Mouse (Mus musculus): ENCODE results near the gene 6030468B19Rik. TPM values are rescaled to one million over a fixed set of nuclear protein-coding genes. Genes with fewer than 3 reads are reported as not detected.

Gene 6030468B19Rik
- total and polyA plus RNA-seq, 3 experiments = 0.16 TPM; not detected in 2

GRCm38 (mm10) chr11:117768725-117769682 is 28.5 kb upstream of the 6030468B19Rik start:
- intact Hi-C loops (cut with DNase I) = no loop called here
- no peaks in the 10 kb centered on the region for H3K4me1 ChIP-seq (ENCODE audit: control insufficient read depth, insufficient read depth, low read length)
- TF ChIP-seq EP300 (IDR thresholded peaks at IDR 0.05; ENCODE audit: insufficient read depth, low read depth, low read length) (no peak), POLR2A (IDR thresholded peaks at IDR 0.05; ENCODE audit: insufficient read depth, low read depth, low read length) (no peak), CTCF (IDR thresholded peaks at IDR 0.05) (no peak)
- H3K27me3 ChIP-seq (ENCODE audit: control insufficient read depth, insufficient read depth, low read length) = no peaks in the 10 kb centered on the region
- no peak overlapping the region for H3K9ac ChIP-seq (ENCODE audit: low read depth, low read length)
- no peaks in the 10 kb centered on the region for H3K79me2 ChIP-seq (replicated peaks; ENCODE audit: control insufficient read depth, insufficient read depth, low read length)
- H3K4me3 ChIP-seq = no peak overlapping the region
- no peak for DNase-seq
- no peak overlapping the region for H3K27ac ChIP-seq
- H3K36me3 ChIP-seq (ENCODE audit: control insufficient read depth, insufficient read depth, low read length) = no peaks in the 10 kb centered on the region
- 57% methylated on average over 20 of the region's 20 CpGs for WGBS

DNA sequence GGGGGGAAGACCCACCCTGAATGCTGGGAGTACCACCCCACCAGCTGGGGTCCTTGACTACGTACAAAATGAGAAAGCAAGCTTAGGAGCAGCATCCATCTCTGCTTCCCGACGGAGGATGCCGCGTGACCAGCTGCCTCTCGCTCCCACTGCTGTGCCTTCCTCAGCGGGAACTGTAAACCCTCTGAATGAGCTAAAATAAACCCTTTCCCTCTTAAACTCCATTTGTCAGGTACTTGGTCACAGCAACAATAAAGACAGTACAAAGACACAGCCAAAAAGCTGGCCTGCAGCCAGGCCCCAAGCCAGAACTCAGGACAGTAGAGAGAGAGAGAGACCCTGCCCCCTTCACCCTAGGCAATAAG is 27.8 kb upstream of the 6030468B19Rik start:
- TF ChIP-seq POLR2A (IDR thresholded peaks at IDR 0.05; ENCODE audit: insufficient read depth, low read depth, low read length) = no peak
- no peak for TF ChIP-seq EP300 (IDR thresholded peaks at IDR 0.05; ENCODE audit: insufficient read depth, low read depth, low read length)
- no peak for TF ChIP-seq CTCF (IDR thresholded peaks at IDR 0.05)
- H3K27ac ChIP-seq = no peak overlapping the region
- H3K4me3 ChIP-seq = no peak overlapping the region
- intact Hi-C loops (cut with DNase I) = no loop called here
- H3K9ac ChIP-seq (ENCODE audit: low read depth, low read length) = no peak overlapping the region
- DNase-seq = no peak
- no peaks in the 10 kb centered on the region for H3K36me3 ChIP-seq (ENCODE audit: control insufficient read depth, insufficient read depth, low read length)
- no peaks in the 10 kb centered on the region for H3K79me2 ChIP-seq (replicated peaks; ENCODE audit: control insufficient read depth, insufficient read depth, low read length)
- H3K4me1 ChIP-seq (ENCODE audit: control insufficient read depth, insufficient read depth, low read length) = no peaks in the 10 kb centered on the region
- WGBS = 90% methylated on average over 7 of the region's 7 CpGs
- H3K27me3 ChIP-seq (ENCODE audit: control insufficient read depth, insufficient read depth, low read length) = no peaks in the 10 kb centered on the region

DNA sequence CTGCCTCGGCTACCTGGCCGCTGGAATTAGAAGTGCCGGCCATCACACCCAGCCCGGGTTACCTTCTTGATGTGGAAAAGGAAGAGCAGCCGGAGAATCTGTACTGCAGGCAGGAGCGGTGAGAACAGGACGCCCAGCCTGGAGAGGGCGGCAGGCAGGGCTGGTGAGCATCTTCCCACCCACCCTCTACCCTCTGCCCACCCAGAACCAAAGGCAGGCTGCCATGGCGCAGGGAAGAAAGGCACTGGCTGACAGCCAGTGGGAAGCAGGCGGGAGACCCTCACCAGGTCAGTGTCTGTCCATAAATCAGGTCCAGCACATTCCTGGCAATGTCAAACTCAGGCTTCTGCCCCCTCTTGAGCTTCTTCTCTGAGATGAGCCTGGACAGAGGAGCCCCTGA is 27.1 kb upstream of the 6030468B19Rik start:
- no peaks in the 10 kb centered on the region for H3K27me3 ChIP-seq (ENCODE audit: control insufficient read depth, insufficient read depth, low read length)
- TF ChIP-seq CTCF (IDR thresholded peaks at IDR 0.05) (no peak), POLR2A (IDR thresholded peaks at IDR 0.05; ENCODE audit: insufficient read depth, low read depth, low read length) (no peak), EP300 (IDR thresholded peaks at IDR 0.05; ENCODE audit: insufficient read depth, low read depth, low read length) (no peak)
- H3K4me1 ChIP-seq (ENCODE audit: control insufficient read depth, insufficient read depth, low read length) = no peaks in the 10 kb centered on the region
- H3K27ac ChIP-seq = no peak overlapping the region
- H3K79me2 ChIP-seq (replicated peaks; ENCODE audit: control insufficient read depth, insufficient read depth, low read length) = no peaks in the 10 kb centered on the region
- 92% methylated on average over 10 of the region's 10 CpGs for WGBS
- no peak overlapping the region for H3K4me3 ChIP-seq
- intact Hi-C loops (cut with DNase I) = no loop called here
- H3K9ac ChIP-seq (ENCODE audit: low read depth, low read length) = no peak overlapping the region
- H3K36me3 ChIP-seq (ENCODE audit: control insufficient read depth, insufficient read depth, low read length) = no peaks in the 10 kb centered on the region
- no peak for DNase-seq

- H3K27ac ChIP-seq = no peak overlapping the region
- intact Hi-C loops (cut with DNase I) = no loop called here
- TF ChIP-seq EP300 (IDR thresholded peaks at IDR 0.05; ENCODE audit: insufficient read depth, low read depth, low read length) (no peak), POLR2A (IDR thresholded peaks at IDR 0.05; ENCODE audit: insufficient read depth, low read depth, low read length) (no peak), CTCF (IDR thresholded peaks at IDR 0.05) (no peak)
- H3K79me2 ChIP-seq (replicated peaks; ENCODE audit: control insufficient read depth, insufficient read depth, low read length) = no peaks in the 10 kb centered on the region
- 82% methylated on average over 7 of the region's 7 CpGs for WGBS
- H3K36me3 ChIP-seq (ENCODE audit: control insufficient read depth, insufficient read depth, low read length) = no peaks in the 10 kb centered on the region
- no peak overlapping the region for H3K4me3 ChIP-seq
- no peaks in the 10 kb centered on the region for H3K4me1 ChIP-seq (ENCODE audit: control insufficient read depth, insufficient read depth, low read length)
- no peak overlapping the region for H3K9ac ChIP-seq (ENCODE audit: low read depth, low read length)
- H3K27me3 ChIP-seq (ENCODE audit: control insufficient read depth, insufficient read depth, low read length) = no peaks in the 10 kb centered on the region
- no peak for DNase-seq
Measured at GRCm38 (mm10) chr11:117772352-117772751, 25.1 kb upstream of the 6030468B19Rik start.

- TF ChIP-seq POLR2A (IDR thresholded peaks at IDR 0.05; ENCODE audit: insufficient read depth, low read depth, low read length) = no peak
- no peak for TF ChIP-seq CTCF (IDR thresholded peaks at IDR 0.05)
- no peak for TF ChIP-seq EP300 (IDR thresholded peaks at IDR 0.05; ENCODE audit: insufficient read depth, low read depth, low read length)
- H3K36me3 ChIP-seq (ENCODE audit: control insufficient read depth, insufficient read depth, low read length) = no peaks in the 10 kb centered on the region
- WGBS = 75% methylated on average over 10 of the region's 10 CpGs
- H3K4me3 ChIP-seq = no peak overlapping the region
- no peaks in the 10 kb centered on the region for H3K79me2 ChIP-seq (replicated peaks; ENCODE audit: control insufficient read depth, insufficient read depth, low read length)
- H3K4me1 ChIP-seq (ENCODE audit: control insufficient read depth, insufficient read depth, low read length) = peaks cover 3% of the 10 kb centered on the region; the same call in 1 of the 2 replicates
- no peak overlapping the region for H3K9ac ChIP-seq (ENCODE audit: low read depth, low read length)
- no peaks in the 10 kb centered on the region for H3K27me3 ChIP-seq (ENCODE audit: control insufficient read depth, insufficient read depth, low read length)
- intact Hi-C loops (cut with DNase I) = no loop called here
- peak; percentile 44 to 53 for DNase-seq
- no peak overlapping the region for H3K27ac ChIP-seq
Measured at GRCm38 (mm10) chr11:117774925-117775324, 22.5 kb upstream of the 6030468B19Rik start.

DNA sequence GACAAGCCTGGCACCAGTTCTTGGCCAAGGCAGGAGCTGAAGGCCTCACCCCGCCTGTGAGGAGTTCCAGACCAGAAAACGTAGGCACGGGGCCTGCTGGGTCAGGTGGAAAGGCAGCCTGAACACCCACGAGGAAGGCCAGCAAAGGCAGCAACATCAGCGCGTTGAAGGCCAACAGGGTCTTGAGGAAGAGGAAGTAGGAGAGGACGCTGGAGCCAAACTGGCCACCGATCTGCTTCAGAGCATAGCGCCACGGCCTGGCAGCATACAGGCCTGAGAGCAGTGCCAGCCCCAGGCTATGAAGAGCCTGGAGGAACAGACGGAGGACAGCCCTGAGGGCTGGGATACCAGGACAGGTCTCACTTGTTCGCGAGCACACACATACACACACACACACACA is 21.9 kb upstream of the 6030468B19Rik start:
- Histone ChIP-seq H3K4me1 (ENCODE audit: control insufficient read depth, insufficient read depth, low read length) (peaks cover 3% of the 10 kb centered on the region; the same call in 1 of the 2 replicates), H3K9ac (ENCODE audit: low read depth, low read length) (no peak overlapping the region), H3K27me3 (ENCODE audit: control insufficient read depth, insufficient read depth, low read length) (no peaks in the 10 kb centered on the region), H3K4me3 (no peak overlapping the region), H3K36me3 (ENCODE audit: control insufficient read depth, insufficient read depth, low read length) (no peaks in the 10 kb centered on the region), H3K79me2 (replicated peaks; ENCODE audit: control insufficient read depth, insufficient read depth, low read length) (no peaks in the 10 kb centered on the region), H3K27ac (no peak overlapping the region)
- no peak for TF ChIP-seq POLR2A (IDR thresholded peaks at IDR 0.05; ENCODE audit: insufficient read depth, low read depth, low read length)
- no peak for TF ChIP-seq CTCF (IDR thresholded peaks at IDR 0.05)
- TF ChIP-seq EP300 (IDR thresholded peaks at IDR 0.05; ENCODE audit: insufficient read depth, low read depth, low read length) = no peak
- peak in 1 of 2 experiments; percentile 38 for DNase-seq
- intact Hi-C loops (cut with DNase I) = no loop called here
- WGBS = 79% methylated on average over 13 of the region's 13 CpGs

Data from heart, adult 2 months (tissue).